Mouse (Mus musculus) adrenal gland, adult 8-10 months (tissue): Measurements from ENCODE around the gene Rps16. TPM values are rescaled to one million over a fixed set of nuclear protein-coding genes. Genes with fewer than 3 reads are reported as not detected.

Experiments
- DNase-seq: peaks from one replicate; pipeline ENCODE4 v3.0.0; 2022
- total RNA-seq, 4 experiments: library from RNA; stranded (reverse); gene quantifications; 2 replicates each; pipeline ENCODE4 v1.2.4; 2022

Rps16 gene
- total RNA-seq = 1,000 to 10,000 TPM in 3 of 4 experiments, 100 to 1,000 TPM in 1; 948 to 1,196 (median 1,106) TPM

- peak; percentile 97 for DNase-seq
Observed at GRCm38 (mm10) chr7:28350155-28350883, at the start of gene Rps16. Gene Rps16 (plus strand): TSS chr7:28350652.

- DNase-seq = no peak
Observed at GRCm38 (mm10) chr7:28301616-28302433, 48.6 kb upstream of the Rps16 start, which contains the start of gene Dll3. Gene Dll3 (minus strand): TSS chr7:28302238.

- no peak for DNase-seq
Observed at GRCm38 (mm10) chr7:28305641-28306040, 44.8 kb upstream of the Rps16 start.

- DNase-seq = no peak
Observed at GRCm38 (mm10) chr7:28306216-28306615, 44.2 kb upstream of the Rps16 start.

- DNase-seq = no peak
Observed at GRCm38 (mm10) chr7:28309737-28310136, 40.7 kb upstream of the Rps16 start.

GRCm38 (mm10) chr7:28311151-28311925 is 39.1 kb upstream of the Rps16 start:
- DNase-seq = no peak

- peak; percentile 97 for DNase-seq
Observed at GRCm38 (mm10) chr7:28311926-28312543, 38.4 kb upstream of the Rps16 start, which contains the start of gene Timm50. Gene Timm50 (minus strand): TSS chr7:28312072.

GRCm38 (mm10) chr7:28318036-28318435 is 32.4 kb upstream of the Rps16 start:
- no peak for DNase-seq

GRCm38 (mm10) chr7:28318714-28319113 is 31.7 kb upstream of the Rps16 start:
- DNase-seq = peak; percentile 75

GRCm38 (mm10) chr7:28321974-28322720 is 28.3 kb upstream of the Rps16 start:
- no peak for DNase-seq

- DNase-seq = no peak
Observed at GRCm38 (mm10) chr7:28325293-28325692, 25.2 kb upstream of the Rps16 start.

- DNase-seq = no peak
Observed at GRCm38 (mm10) chr7:28326457-28326856, 24.0 kb upstream of the Rps16 start.

- no peak for DNase-seq
Observed at GRCm38 (mm10) chr7:28328260-28328659, 22.2 kb upstream of the Rps16 start.

GRCm38 (mm10) chr7:28334534-28334933 is 15.9 kb upstream of the Rps16 start:
- no peak for DNase-seq

GRCm38 (mm10) chr7:28335471-28335870 is 15.0 kb upstream of the Rps16 start:
- no peak for DNase-seq

- DNase-seq = peak; percentile 97
Observed at GRCm38 (mm10) chr7:28338108-28338998, 12.1 kb upstream of the Rps16 start, which contains the start of gene Supt5. Gene Supt5 (minus strand): TSS chr7:28338746.

GRCm38 (mm10) chr7:28339213-28339917 is 11.1 kb upstream of the Rps16 start:
- DNase-seq = peak; percentile 70

GRCm38 (mm10) chr7:28341381-28341780 is 9.1 kb upstream of the Rps16 start:
- DNase-seq = no peak

- DNase-seq = no peak
Observed at GRCm38 (mm10) chr7:28344637-28345036, 5.8 kb upstream of the Rps16 start.

GRCm38 (mm10) chr7:28347746-28348145 is 2.7 kb upstream of the Rps16 start:
- DNase-seq = peak; percentile 76
